Mouse (Mus musculus) forebrain, embryonic 16.5 days (tissue): ENCODE measurements at regions not wholly inside any gene's neighbourhood (a gene's known extent, or its start where the extent isn't known, plus 50 kb on each side); places are given as distances from the start of the nearest gene placed in this dataset.

Source experiments
- ATAC-seq: fragments of 200-750 bp; cut with Nextera tagmentation; 2 replicates; pipeline ENCODE4 v1.8.0; 2017; ENCODE audit warnings: mild to moderate bottlenecking, moderate library complexity
- H3K27ac ChIP-seq: fragments of 300-500 bp; sonication (generic); 2 replicates; pipeline ENCODE4 v1.5.1; 2014; ENCODE audit warnings: low read length, control low read depth
- H3K27me3 ChIP-seq: fragments of 300-500 bp; sonication (generic); replicated peaks from 2 replicates; pipeline ENCODE4 v1.6.1; 2014; ENCODE audit warnings: low read length; ENCODE audit not compliant: control insufficient read depth, insufficient read depth
- H3K36me3 ChIP-seq: fragments of 300-500 bp; sonication (generic); 2 replicates; pipeline ENCODE4 v1.6.1; 2014; ENCODE audit not compliant: control insufficient read depth, insufficient read depth
- H3K4me1 ChIP-seq: fragments of 300-500 bp; sonication (generic); replicated peaks from 2 replicates; pipeline ENCODE4 v1.6.1; 2014; ENCODE audit warnings: low read length; ENCODE audit not compliant: control insufficient read depth, insufficient read depth
- H3K4me2 ChIP-seq: fragments of 300-500 bp; sonication (generic); 2 replicates; pipeline ENCODE4 v1.6.1; 2014; ENCODE audit warnings: mild to moderate bottlenecking, low read length, control low read depth
- H3K4me3 ChIP-seq: fragments of 300-500 bp; sonication (generic); replicated peaks from 2 replicates; pipeline ENCODE4 v1.5.1; 2014; ENCODE audit warnings: mild to moderate bottlenecking, low read length, control low read depth
- H3K9ac ChIP-seq: fragments of 300-500 bp; sonication (generic); replicated peaks from 2 replicates; pipeline ENCODE4 v1.6.1; 2014; ENCODE audit warnings: low read depth, low read length, control low read depth
- H3K9me3 ChIP-seq: fragments of 300-500 bp; sonication (generic); 2 replicates; pipeline ENCODE4 v1.6.1; 2016; ENCODE audit warnings: low read length; ENCODE audit not compliant: control insufficient read depth
- WGBS: fragments of 180-500 bp; shearing (Covaris S2); extraction: QIAGEN DNeasy Blood & Tissue Kit; methylation state at CpG from one replicate; pipeline ENCODE4 v1.1.7; 2014; 5-methylcytosine and 5-hydroxymethylcytosine counted together

- H3K36me3 ChIP-seq = no peaks in the 10 kb centered on the region
- H3K4me2 ChIP-seq = no peak overlapping the region
- H3K9ac ChIP-seq = no peak overlapping the region
- H3K4me3 ChIP-seq = no peak overlapping the region
- H3K27me3 ChIP-seq = no peaks in the 10 kb centered on the region
- H3K9me3 ChIP-seq = no peaks in the 10 kb centered on the region
- WGBS = 82% methylated on average over 3 of the region's 3 CpGs
- H3K4me1 ChIP-seq = 0 out of 2 replicates have a peak, but pooled peaks cover 2% of the 10 kb centered on the region
- H3K27ac ChIP-seq = no peak overlapping the region
- ATAC-seq = no peak
Measured at GRCm38 (mm10) chr6:143660837-143661236, 493.8 kb downstream of the Etnk1 start.

GRCm38 (mm10) chr6:143663306-143663705 is 496.3 kb downstream of the Etnk1 start:
- no peaks in the 10 kb centered on the region for H3K4me1 ChIP-seq
- H3K27ac ChIP-seq = no peak overlapping the region
- no peaks in the 10 kb centered on the region for H3K27me3 ChIP-seq
- H3K36me3 ChIP-seq = no peaks in the 10 kb centered on the region
- no peak overlapping the region for H3K4me2 ChIP-seq
- H3K4me3 ChIP-seq = no peak overlapping the region
- ATAC-seq = no peak
- WGBS = 69% methylated on average over 7 of the region's 7 CpGs
- no peaks in the 10 kb centered on the region for H3K9me3 ChIP-seq
- H3K9ac ChIP-seq = no peak overlapping the region

GRCm38 (mm10) chr6:143665374-143665773 is 498.4 kb downstream of the Etnk1 start:
- no peak overlapping the region for H3K4me3 ChIP-seq
- no peak overlapping the region for H3K9ac ChIP-seq
- H3K36me3 ChIP-seq = no peaks in the 10 kb centered on the region
- ATAC-seq = no peak
- H3K9me3 ChIP-seq = no peaks in the 10 kb centered on the region
- no peak overlapping the region for H3K27ac ChIP-seq
- 77% methylated on average over 12 of the region's 12 CpGs for WGBS
- no peak overlapping the region for H3K4me2 ChIP-seq
- H3K27me3 ChIP-seq = no peaks in the 10 kb centered on the region
- no peaks in the 10 kb centered on the region for H3K4me1 ChIP-seq

- Histone ChIP-seq H3K27ac (no peak overlapping the region), H3K4me3 (no peak overlapping the region), H3K9me3 (no peaks in the 10 kb centered on the region), H3K4me1 (no peaks in the 10 kb centered on the region), H3K36me3 (no peaks in the 10 kb centered on the region), H3K4me2 (no peak overlapping the region), H3K9ac (no peak overlapping the region), H3K27me3 (no peaks in the 10 kb centered on the region)
- ATAC-seq = no peak
- WGBS = 89% methylated on average over 4 of the region's 4 CpGs
Measured at GRCm38 (mm10) chr6:143668551-143668950, 501.5 kb downstream of the Etnk1 start.

- H3K9ac ChIP-seq = no peak overlapping the region
- H3K36me3 ChIP-seq = no peaks in the 10 kb centered on the region
- no peak overlapping the region for H3K4me2 ChIP-seq
- ATAC-seq = no peak
- no peaks in the 10 kb centered on the region for H3K27me3 ChIP-seq
- WGBS = 77% methylated on average over 3 of the region's 3 CpGs
- no peak overlapping the region for H3K4me3 ChIP-seq
- H3K4me1 ChIP-seq = no peaks in the 10 kb centered on the region
- H3K27ac ChIP-seq = no peak overlapping the region
- no peaks in the 10 kb centered on the region for H3K9me3 ChIP-seq
Measured at GRCm38 (mm10) chr6:143669446-143670130, 502.6 kb downstream of the Etnk1 start.

GRCm38 (mm10) chr6:143690131-143690530 is 523.1 kb downstream of the Etnk1 start:
- Histone ChIP-seq H3K4me1 (no peaks in the 10 kb centered on the region), H3K9ac (no peak overlapping the region), H3K9me3 (no peaks in the 10 kb centered on the region), H3K36me3 (no peaks in the 10 kb centered on the region), H3K4me3 (no peak overlapping the region), H3K4me2 (no peak overlapping the region), H3K27ac (no peak overlapping the region), H3K27me3 (no peaks in the 10 kb centered on the region)
- WGBS = 89% methylated on average over 9 of the region's 9 CpGs
- ATAC-seq = no peak

- ATAC-seq = no peak
- 45% methylated on average over 6 of the region's 6 CpGs for WGBS
- Histone ChIP-seq H3K4me2 (no peak overlapping the region), H3K27ac (no peak overlapping the region), H3K27me3 (no peaks in the 10 kb centered on the region), H3K9ac (no peak overlapping the region), H3K36me3 (no peaks in the 10 kb centered on the region), H3K9me3 (no peaks in the 10 kb centered on the region), H3K4me3 (no peak overlapping the region), H3K4me1 (no peaks in the 10 kb centered on the region)
Measured at GRCm38 (mm10) chr6:143690866-143691265, 523.8 kb downstream of the Etnk1 start.

- no peak overlapping the region for H3K9ac ChIP-seq
- WGBS = 57% methylated on average over 6 of the region's 6 CpGs
- no peaks in the 10 kb centered on the region for H3K27me3 ChIP-seq
- H3K27ac ChIP-seq = no peak overlapping the region
- H3K4me1 ChIP-seq = 0 out of 2 replicates have a peak, but pooled peaks cover 2% of the 10 kb centered on the region
- ATAC-seq = no peak
- no peaks in the 10 kb centered on the region for H3K9me3 ChIP-seq
- H3K4me3 ChIP-seq = no peak overlapping the region
- no peak overlapping the region for H3K4me2 ChIP-seq
- H3K36me3 ChIP-seq = no peaks in the 10 kb centered on the region
Measured at GRCm38 (mm10) chr6:143697997-143698396, 531.0 kb downstream of the Etnk1 start.

GRCm38 (mm10) chr6:143703984-143704383 is 537.0 kb downstream of the Etnk1 start:
- H3K36me3 ChIP-seq = no peaks in the 10 kb centered on the region
- H3K4me3 ChIP-seq = no peak overlapping the region
- no peak overlapping the region for H3K9ac ChIP-seq
- no peaks in the 10 kb centered on the region; the same call in 1 of the 2 replicates for H3K4me1 ChIP-seq
- no peak overlapping the region for H3K27ac ChIP-seq
- H3K4me2 ChIP-seq = no peak overlapping the region
- 90% methylated on average over 8 of the region's 8 CpGs for WGBS
- no peaks in the 10 kb centered on the region for H3K27me3 ChIP-seq
- ATAC-seq = no peak
- H3K9me3 ChIP-seq = no peaks in the 10 kb centered on the region

- 40% methylated on average over 10 of the region's 10 CpGs for WGBS
- H3K36me3 ChIP-seq = no peaks in the 10 kb centered on the region
Measured at GRCm38 (mm10) chr6:143706451-143706850, 539.4 kb downstream of the Etnk1 start.

More at GRCm38 (mm10) chr6:143706451-143706850, 539.4 kb downstream of the Etnk1 start:
- H3K9ac ChIP-seq = no peak overlapping the region
- no peaks in the 10 kb centered on the region for H3K27me3 ChIP-seq
- H3K4me1 ChIP-seq = no peaks in the 10 kb centered on the region; the same call in 1 of the 2 replicates
- no peaks in the 10 kb centered on the region for H3K9me3 ChIP-seq
- no peak overlapping the region for H3K4me2 ChIP-seq
- no peak overlapping the region for H3K27ac ChIP-seq
- no peak overlapping the region for H3K4me3 ChIP-seq
- no peak for ATAC-seq
